Mouse (Mus musculus): ENCODE measurements at regions not wholly inside any gene's neighbourhood (a gene's known extent, or its start where the extent isn't known, plus 50 kb on each side); places are given as distances from the start of the nearest gene placed in this dataset.
A peak's percentile ranks its signal among the peaks of the same experiment; 100 is the strongest.

DNA sequence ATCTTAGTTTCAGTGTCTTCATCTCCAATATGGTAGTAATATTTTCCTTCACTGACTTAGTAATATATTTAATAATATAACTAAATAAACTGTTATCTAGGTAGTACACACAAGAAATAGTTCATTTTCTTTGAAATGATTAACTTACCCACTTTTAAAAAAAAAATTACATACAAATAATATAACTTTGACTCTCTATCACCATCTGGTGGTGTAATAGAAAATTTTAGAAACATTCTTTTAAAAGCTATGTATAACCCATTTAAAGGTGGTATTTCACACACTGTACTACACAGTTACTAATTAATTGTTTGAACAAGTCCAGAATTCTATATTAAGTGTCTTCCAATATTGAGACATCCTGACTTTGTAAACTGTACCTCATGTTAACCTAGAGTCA, 53.9 kb upstream of the Olfr266 start:
- no peak for DNase-seq

DNA sequence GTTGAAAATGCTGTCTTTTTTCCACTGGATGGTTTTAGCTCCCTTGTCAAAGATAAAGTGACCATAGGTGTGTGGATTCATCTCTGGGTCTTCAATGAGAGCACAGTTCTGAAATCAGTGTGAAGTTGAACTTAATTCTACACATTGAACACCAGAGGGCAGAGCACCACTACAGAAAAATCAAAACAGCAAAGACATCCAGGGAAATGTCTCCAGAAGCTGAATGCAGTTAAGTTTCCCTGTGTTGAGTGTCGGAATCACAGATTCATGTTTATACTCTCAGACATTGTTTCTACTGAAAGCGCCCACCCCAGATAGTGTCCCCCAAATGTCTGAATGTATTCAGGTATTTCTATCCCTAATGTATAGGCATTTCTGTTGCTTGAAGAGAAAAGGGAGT, 77.1 kb upstream of the Olfr266 start:
- DNase-seq: peak; percentile 7

DNA sequence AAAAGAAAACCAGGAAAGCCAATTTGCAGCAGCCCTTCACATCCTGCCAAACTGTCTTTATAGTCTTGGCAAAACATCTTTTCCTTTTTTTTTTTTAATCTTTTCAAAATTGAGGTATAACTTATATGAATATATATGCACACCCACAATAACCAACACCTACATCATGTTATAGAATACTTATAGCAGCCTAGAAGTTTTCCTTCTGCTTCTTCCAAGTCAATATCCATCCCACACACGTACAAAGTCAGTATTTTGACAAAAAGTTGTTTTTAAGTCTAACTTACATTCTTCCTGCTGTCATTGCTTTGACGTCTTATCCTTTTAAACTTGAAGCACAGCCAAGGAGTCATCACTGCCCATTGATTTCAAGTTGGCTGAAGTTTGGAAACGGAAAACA, 80.6 kb upstream of the Olfr266 start:
- DNase-seq: no peak

DNA sequence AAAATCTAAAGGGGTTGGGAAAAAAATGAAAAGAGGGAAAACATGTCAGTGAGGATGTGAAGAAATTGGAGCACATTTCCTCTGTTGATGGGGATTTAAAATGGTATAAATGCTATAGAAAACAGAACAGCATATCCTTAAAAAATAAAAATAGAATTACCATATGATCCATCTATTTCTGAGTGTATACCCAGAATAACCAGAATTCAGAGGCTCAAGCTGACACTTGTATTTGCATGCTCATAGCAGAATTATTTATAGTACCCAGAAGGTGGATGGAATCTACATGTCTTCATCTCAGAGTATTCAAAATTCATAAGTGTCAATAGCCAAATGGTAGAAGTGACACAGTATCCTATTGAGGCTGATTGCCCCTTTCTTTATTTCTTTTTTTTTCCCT, 99.9 kb upstream of the Kcna3 start:
- DNase-seq: no peak

DNA sequence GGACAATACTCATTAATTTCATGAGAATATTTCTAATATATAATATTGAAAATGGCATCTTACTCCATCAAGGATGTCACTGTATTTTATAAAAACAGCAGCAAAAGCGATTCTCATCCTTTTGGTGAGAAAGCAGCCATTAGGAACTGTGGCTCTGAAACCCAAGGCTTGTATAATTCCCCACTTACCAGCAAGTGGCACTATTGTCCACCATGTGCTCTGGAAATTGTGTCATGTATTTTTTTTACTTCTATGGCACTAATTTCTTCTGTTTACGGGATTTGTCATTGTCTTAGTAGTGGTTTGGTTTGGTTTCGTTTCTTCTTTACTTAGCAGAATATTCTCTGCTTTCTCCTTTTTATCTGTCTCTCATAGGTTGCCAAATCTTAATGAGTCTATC, 95.9 kb upstream of the Kcna3 start:
- no peak for DNase-seq

DNA sequence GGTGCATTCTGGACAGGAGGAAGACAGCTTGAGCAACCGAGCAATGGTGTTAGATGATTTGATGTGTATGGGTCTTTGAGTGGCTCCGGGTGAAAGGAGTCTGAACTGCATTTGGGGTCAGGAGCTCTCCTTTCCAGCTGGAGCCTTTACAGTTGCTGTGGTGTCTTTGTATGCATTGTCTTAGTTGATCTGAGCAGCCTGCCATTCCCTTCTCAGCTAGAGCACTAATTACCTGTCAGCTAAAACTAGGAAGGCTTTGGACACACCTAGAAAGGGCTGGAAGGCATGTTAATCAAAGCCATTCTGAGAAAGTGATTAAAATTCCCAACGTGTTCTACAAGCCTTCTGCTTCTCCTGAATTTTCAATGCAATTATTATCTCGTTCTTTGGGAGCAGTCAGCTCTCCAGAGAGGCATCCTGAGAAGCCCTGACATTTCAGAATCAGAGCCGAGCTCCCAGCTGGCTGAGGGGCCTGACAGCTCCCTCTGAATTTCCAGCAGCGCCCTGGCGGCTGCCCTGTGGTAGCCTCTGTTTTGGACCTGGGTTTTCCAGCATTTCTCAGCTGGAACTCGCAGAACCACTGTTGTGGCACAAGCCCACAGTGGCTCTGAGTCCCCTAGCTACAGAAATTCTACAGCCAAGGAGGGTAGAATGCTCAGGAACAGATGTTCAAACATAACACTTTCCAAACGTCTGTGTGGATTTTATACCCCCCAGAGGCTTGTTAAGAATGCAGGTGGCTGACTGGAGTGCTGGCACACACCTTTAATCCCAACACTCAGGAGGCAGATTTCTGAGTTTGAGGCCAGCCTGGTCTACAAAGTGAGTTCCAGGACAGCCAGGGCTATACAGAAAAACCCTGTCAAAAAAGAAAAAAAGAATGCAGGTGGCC, 80.2 kb upstream of the Kcna3 start:
- no peak for DNase-seq

DNA sequence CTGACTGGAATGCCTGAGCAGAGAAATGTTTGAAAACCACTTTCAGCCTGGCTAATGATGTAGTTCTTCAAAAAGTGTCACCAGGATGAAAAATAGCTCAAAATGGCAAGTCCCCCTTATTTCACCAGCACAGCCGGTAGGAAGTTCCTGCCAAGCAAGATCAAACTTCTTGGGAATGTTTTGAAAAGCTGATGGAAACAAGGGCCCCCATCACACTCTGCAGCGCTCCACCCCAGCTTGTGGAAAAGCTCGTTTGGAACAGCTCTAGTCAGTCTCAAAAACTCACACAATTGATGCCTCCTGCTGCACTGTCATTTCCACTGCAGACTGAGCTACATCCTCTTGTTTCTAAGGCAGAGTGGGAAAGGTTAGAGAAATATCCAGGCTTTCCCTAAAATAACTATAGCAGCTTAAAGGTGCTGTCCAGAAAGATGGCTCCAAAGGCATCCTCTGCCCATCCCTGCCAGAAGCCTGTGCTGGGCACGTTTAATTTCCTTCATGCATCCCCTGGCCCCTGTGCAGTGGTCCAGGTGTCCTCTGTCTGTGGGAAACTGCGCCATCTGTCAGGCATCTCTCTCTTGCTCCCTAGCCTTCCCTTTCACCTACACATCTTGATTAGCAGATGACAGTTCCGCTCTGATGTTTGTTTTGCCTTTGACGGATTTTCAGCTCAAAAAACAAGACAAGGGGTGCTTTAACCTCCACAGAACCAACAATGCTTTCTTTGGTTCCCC, 78.6 kb upstream of the Kcna3 start:
- no peak for DNase-seq

DNA sequence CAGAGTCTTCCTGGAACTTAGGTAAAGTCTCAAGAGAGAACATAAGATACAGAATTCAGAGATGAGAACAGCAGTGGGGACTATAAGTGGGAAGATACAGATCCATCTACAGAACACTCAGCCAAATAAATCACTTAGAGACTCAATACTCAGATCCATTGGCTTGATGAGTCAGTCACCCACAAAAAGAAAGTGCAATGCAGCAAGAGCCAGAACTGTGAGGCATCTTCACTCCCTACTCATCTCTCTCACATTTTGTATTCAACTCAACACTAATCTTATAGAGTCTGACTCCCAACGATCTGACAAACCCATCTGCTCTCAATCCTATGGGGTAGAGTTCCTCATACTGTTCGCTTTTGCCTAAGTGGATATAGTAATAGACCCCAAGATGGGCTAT, 77.8 kb upstream of the Kcna3 start:
- DNase-seq: no peak

DNA sequence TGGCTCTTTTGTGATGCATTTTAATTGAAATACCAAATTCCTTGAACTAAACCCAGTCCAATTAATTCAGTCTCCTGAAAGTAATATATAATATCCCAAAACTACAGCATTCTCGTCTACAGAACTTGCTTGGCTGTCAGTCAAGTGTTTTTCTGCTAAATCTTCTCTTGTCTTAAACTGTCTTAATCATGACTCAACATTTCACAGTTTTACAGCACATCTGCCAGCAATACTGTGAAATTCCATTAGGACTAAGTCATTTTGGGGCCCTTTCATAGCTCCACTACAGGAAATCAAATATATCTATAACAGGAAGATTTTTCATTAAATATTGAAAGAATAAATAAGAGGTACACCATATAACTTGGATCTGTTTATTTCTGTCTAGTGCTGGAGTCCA, 75.4 kb upstream of the Kcna3 start:
- no peak for DNase-seq

DNA sequence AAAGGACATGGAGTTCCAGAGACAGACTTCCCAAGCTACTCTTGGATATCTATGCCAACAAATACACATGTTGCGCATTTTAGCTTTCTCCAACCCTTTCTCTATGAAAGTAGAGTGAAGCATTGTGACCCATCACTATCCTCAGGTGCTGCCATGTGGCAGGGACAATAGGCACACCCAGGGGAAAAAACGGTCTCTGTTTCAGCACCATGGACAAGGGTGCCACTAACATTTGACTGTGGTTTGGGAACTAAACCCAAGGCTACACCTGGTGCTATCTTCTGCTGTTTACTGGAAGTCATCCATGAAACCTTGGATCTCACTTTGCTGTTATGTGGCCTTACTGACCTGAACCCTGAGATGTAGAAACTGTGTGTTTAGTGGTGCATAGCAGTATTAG, 73.5 kb upstream of the Kcna3 start:
- DNase-seq: no peak

DNA sequence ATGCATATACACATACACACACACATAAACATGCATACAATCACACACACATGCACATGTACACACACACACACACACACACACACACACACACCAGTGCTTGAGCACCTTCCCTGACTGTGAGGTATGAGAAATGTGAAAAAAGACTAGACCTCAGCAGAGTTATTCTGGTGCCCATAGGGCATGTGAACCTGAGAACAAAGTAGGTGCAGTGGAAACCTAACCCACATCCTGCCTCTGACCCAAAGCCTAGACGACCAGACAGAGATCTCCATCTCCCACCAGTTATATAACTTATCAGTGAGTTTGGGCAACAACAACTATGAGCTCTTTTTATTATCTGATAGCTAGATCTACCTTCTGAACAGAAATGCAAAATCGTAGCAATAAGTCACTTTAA, 69.8 kb upstream of the Kcna3 start:
- no peak for DNase-seq

DNA sequence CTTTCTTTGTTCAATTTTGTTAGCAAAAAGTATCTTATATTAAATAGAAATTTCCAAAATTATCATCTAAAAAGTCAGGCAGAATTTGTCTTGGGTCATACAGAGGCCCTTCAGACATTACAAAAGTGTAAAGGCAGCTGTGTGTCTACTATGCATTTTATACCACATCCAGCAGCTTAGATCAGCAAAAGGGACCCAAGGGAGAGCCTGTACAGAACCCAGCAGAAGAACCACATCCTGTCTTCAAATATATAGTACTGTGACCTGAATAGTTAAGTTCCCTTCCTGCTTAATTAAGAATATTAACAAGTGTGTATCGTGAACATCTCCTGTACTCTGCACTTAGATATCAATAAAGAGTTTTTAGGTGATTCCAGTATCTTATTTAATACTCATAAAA, 68.5 kb upstream of the Kcna3 start:
- no peak for DNase-seq

DNA sequence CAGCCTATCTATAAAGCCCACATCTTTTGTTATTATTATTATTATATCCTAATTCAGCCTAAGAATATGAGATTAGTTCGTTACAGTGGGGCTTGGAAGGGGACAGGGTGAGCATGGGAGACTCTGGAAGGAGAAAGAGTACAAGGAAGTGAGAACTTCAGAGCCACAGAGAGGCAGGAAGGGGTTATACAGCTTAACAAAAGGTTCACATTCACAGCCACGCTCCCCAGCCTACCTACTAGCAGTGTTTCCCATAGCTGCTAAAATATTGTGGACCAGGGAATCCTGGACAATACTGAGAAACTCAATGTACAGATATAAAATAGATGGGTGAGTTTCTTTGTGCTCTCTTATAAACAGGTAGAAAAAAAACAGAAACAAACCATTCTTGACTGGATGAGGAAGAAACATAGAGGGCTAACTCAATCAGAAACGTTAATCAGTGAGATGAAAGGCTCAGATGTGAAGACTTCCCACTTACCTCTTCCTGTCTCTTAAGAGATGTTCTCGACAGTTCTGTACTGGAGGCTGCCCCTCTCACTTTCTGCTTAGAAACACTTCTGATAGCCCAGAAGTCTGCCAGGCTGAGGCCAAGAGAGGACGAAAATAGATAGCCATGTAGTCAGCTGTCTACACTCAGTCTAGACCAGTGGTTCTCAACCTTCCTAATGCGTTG, 61.7 kb upstream of the Kcna3 start:
- no peak for DNase-seq

DNA sequence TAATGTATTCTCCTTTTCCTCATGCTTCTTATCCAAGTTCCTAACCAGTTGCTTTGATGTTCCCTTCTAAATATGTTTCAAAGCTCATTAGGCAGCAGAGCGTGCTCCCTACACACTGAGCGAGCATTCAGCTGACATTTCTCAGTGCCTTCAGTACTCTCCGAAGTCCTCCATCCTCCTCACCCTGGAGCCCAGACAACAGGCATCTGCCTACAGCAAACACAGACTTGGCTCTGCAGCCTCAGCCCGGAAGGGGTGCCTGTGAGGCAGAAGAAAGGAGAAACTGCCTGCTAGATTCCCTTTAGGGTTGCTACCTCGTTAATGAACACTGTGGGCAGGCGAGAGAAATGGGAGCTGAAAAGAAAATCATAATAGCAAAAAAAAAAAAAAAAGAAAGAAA, 57.2 kb upstream of the Kcna3 start:
- DNase-seq: no peak

DNA sequence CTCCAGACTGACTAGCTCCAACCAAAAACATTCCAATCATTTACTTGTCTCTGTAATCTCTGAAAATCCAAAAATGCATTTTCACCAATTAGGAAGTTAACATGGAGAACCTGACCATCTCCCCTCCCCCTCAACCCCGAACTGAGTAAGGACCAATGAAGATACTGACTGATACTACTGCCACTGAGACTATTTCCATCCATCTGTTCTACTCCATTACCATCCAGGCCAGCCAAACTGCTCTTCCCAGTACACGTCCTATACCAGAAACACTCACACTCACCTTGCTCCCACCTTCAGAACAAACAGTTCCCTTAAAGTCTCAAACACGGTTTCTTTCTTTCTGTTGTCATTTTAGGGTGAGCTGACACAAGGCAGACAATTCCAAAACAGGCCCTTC, 55.1 kb upstream of the Kcna3 start:
- DNase-seq: no peak

DNA sequence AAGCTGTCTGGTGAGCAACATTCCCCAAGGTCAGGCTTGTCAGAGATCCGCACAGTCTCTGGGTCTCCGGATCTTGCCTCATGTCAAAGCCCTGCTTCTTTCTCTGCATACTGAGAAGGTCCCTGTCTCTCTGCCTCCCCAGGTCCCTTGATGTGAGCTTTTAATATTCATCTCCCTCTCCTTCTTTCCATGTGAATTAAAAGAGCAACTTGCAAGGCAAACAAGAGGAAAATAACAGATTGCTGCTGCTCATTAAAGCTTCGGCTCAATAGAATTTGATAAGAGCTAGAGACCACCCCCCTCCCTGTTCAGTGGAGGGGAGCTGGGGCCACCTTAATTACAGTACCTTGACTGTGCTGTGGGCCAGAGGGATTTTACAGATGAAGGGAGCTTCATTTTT, 54.6 kb upstream of the Kcna3 start:
- no peak for DNase-seq

DNA sequence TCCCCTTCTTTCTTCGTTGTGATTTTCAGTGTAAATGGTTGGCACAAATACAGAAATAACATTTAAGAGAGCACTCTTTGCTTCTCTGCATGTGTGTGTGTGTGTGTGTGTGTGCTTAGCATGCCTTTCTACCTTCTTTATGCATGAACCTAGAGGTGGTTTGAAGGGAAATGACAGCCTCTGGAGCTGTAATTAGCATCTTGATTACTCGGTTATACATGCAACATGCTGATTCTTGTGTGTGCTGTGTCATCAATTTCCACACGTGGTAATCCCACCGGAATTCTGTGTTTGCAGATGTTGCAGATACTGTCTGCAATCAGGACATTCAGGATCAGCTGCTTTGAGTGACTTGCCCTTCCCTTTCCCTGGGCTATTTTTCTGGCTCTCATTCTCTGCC, 51.7 kb upstream of the Kcna3 start:
- DNase-seq: no peak
